Mouse (Mus musculus) CD8-positive naive resting alpha-beta T cell, adult 2 months (primary cell): Measurements from ENCODE around the gene Psph.
"Not testable (repeated sequence)": the region's sequence is repeated elsewhere in the genome, so short reads cannot be mapped to it uniquely, and the experiment has no call there.

Experiments used
- DNase-seq, 2 experiments: peaks; one replicate each; pipeline ENCODE4 v3.0.0; 2022; ENCODE audit warnings: low read depth in 2 of 2, low spot score in 2 of 2

Psph gene

GRCm38 (mm10) chr5:129786818-129787790 lies at the start of gene Psph:
Psph (minus strand) TSS chr5:129787449.
- DNase-seq, result peak; percentile 96 to 97

GRCm38 (mm10) chr5:129790591-129790990 lies 3.3 kb upstream of the Psph start:
- peak; percentile 58 to 67 for DNase-seq

- no peak for DNase-seq
Observed at GRCm38 (mm10) chr5:129787818-129788593, 757 bp upstream of the Psph start.

- DNase-seq, result no peak
Observed at GRCm38 (mm10) chr5:129786161-129786560, 1.1 kb downstream of the Psph start.

GRCm38 (mm10) chr5:129785235-129785870 lies 1.9 kb downstream of the Psph start:
- DNase-seq, result no peak

GRCm38 (mm10) chr5:129782211-129782610 lies 5.0 kb downstream of the Psph start:
- DNase-seq, result no peak

- no peak for DNase-seq
Observed at GRCm38 (mm10) chr5:129780131-129780530, 7.1 kb downstream of the Psph start.

- peak; percentile 33 to 53 for DNase-seq
Observed at GRCm38 (mm10) chr5:129778996-129779716, 8.1 kb downstream of the Psph start.

- no peak for DNase-seq
Observed at GRCm38 (mm10) chr5:129778348-129778995, 8.8 kb downstream of the Psph start.

- DNase-seq, result no peak
Observed at GRCm38 (mm10) chr5:129774661-129775060, 12.6 kb downstream of the Psph start.

- not testable (repeated sequence) for DNase-seq
Observed at GRCm38 (mm10) chr5:129773330-129773729, 13.9 kb downstream of the Psph start.

- DNase-seq, result no peak
Observed at GRCm38 (mm10) chr5:129772433-129772832, 14.8 kb downstream of the Psph start.

- no peak for DNase-seq
Observed at GRCm38 (mm10) chr5:129770443-129771355, 16.6 kb downstream of the Psph start.

- no peak for DNase-seq
Observed at GRCm38 (mm10) chr5:129761865-129762540, 25.2 kb downstream of the Psph start.

GRCm38 (mm10) chr5:129759929-129760480 lies 27.2 kb downstream of the Psph start:
- DNase-seq, result no peak

- no peak for DNase-seq
Observed at GRCm38 (mm10) chr5:129756886-129757285, 30.4 kb downstream of the Psph start.

- DNase-seq, result no peak
Observed at GRCm38 (mm10) chr5:129744050-129744449, 43.2 kb downstream of the Psph start.

GRCm38 (mm10) chr5:129742903-129743488 lies 44.3 kb downstream of the Psph start:
- DNase-seq, result no peak
